Mouse (Mus musculus): ENCODE measurements around the gene Gsap.
"Not testable (repeated sequence)": the region's sequence is repeated elsewhere in the genome, so short reads cannot be mapped to it uniquely, and the experiment has no call there.

The Gsap gene

DNA sequence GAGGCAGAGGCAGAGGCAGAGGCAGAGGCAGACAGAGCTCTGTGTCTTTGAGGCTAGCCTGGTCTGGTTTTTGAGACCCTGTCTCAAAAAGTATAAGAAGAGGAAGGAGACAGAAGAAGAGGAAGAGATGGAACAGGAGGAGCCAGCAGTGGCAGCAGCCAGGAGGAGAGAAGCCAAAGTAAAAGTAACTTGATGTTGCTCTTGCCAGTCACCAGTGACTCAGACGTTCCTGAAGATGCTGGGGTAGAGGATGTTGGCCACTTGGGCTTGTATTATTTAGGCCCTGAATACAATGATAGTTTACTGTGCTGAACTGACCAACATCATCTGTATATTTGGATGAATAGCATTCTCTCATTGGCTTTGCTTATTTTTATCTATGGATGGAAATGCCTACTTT lies 142.5 kb downstream of the Gsap start:
- DNase-seq (ENCODE audit: low spot score), result no peak

DNA sequence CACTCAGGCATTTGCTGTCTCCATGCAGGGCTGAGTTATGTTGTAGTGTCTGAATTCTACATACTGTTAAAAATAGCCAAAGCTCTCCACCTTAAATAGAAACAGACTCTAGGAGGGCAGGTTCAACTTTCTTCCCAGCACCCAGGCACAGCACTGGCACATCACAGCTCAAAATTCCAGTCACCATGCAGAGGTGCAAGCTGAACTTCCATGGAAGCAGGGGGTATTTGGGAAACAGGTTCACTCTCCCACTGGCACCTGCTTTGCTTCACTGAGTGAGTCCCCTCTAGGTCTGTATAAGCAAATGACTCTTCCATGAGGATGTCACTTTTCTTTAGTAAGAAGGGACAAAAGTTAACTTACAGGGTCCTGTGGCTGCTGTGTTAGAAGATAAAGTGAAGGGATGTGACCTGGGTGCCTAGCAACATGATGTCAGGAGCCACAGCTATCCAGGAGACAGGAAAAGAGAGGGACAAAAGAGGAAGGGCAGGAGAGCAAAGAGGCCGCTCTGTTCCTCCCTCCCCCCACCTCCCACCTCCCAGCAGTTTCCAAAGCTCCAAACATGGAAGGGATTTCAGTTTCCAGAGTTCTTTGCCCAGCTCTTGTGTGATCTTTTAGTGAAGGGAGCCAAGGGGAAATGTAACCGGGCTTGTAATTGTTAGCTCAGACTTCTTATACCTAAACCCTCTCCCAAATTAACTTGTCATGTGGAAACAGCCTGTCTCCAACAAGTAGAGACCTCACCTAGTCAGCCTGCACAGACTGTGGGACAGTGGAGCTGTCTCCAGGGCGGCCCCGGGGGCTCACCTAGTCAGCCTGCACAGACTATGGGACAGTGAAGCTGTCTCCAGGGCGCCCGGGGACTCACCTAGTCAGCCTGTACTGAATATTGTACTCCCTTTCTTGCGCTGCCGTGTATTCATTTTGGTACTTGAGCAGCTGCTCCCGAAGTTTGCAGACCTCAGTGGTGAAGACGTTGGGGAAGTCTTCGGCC lies 143.9 kb downstream of the Gsap start:
- no peak for DNase-seq (ENCODE audit: low spot score)

DNA sequence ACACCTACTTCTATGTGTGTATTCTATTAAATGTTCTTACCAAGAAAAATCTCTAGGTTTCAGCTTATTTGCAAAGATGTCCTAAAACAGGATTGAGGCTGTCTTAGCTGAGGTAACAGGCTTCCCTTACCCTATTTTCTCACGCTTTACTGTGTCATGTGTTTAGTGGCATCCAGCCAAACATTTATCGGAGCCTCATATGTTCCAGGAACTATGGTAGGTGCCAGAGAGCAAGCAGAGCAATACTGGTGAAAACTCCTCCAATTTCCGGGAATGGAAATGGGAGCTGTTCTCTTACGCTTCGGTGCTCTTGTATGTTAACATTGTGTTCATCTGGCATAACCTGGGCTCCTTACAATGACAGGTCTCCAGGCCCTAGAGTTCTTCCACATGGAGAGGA lies 145.6 kb downstream of the Gsap start:
- no peak for DNase-seq (ENCODE audit: low spot score)

DNA sequence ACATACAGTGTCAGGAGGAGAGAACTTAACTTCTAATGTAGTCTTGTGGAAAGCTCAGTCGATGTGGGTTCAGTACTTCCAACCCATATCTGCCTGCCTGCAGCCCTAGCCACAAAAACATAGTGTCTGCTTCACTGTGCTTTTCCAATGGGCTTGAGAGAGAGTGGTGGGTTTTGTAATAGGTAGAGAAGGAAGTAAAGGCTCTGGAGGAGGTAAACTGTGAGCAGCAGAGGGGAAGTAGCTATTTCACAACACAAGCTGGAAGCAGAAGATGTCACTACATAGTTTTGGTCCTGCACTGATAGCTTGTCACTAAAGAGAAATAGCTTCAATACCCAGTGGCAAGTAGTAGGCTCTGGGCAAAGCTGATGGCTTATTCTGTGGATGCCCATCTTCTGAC lies 146.1 kb downstream of the Gsap start:
- no peak for DNase-seq (ENCODE audit: low spot score)

DNA sequence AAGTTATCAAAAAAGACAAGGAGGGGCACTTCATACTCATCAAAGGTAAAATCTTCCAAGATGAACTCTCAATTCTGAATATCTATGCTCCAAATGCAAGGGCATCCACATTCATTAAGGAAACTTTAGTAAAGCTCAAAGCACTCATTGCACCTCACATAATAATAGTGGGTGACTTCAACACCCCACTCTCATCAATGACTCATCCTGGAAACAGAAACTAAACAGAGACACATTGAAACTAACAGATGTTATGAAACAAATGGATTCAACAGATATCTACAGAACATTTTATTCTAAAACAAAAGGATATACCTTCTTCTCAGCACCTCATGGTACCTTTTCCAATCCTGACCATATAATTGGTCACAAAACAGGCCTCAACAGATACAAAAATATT lies 156.2 kb downstream of the Gsap start:
- not testable (repeated sequence) for DNase-seq (ENCODE audit: low spot score)

DNA sequence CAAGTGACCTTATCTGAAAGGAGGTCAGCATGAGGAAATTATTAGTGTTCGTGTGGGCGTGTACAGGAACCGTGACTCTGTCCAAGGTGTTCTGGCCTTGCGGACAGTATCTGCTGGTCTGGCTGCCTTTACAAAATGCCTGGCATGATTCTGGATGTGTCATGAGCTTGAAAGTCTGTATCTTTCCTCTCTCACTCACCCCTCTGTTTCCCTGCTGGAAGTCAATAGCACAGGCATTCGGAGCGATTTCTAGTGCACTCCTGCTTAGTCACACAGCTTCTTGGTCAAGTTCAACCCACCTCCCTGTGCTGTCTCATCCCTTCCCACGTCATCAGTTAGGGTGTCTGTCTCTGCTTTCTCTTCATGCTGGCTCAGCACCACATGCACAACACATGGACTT lies 162.3 kb downstream of the Gsap start:
- DNase-seq (ENCODE audit: low spot score), result no peak

DNA sequence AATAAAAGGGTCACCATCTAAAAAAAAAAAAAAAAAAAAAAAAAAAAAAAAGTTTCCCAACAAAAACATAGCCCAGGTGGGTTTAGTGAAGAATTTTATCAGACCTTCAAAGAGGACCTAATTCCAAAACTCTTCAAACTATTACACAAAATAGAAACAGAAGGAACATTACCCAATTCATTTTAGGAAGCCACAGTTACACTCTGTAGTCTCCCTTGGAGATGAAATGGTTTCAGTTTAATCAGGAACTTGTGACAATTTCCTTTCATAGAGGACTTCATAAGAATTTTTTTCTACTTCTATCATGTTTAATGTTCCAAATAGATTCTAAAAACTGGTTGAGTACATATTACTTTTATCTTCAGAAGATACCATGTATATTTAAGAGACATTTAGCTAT lies 165.6 kb downstream of the Gsap start:
- DNase-seq (ENCODE audit: low spot score), result no peak

DNA sequence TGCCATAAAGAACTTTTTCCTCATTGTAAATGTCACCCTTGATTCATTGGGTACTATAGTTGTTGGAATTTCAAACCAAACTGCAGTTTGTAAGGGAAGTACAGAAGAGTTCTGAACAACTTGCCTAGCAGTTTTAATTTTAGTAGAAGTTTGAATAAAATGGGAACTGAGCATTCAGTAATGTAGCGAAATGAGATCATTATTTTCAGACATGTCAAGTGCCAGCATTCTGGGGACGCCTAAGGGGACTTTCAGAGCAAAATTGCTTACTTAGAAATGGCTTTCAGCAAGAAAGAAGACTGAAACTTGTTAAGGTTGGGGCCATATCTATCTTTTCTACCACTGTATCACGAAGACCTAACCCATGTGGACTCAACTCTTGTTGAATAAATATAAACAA lies 172.6 kb downstream of the Gsap start:
- DNase-seq (ENCODE audit: low spot score), result no peak

DNA sequence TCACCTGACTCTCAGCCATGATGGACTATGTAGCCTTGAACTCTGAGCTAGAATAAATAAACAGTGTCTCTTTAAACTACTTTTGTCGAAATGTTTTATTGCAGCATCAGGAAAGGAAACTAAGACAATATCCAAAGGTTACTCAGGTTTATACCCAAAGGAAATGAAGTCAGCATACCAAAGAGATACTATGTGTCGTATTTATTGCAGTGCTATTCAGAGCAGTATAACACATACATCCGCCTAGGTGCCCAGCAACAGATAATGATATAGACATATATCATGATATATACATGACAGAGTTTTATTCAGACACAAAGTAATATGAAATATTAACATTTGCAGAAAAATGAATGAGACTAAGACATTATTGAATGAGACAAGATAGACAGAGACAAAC lies 177.3 kb downstream of the Gsap start:
- no peak for DNase-seq (ENCODE audit: low spot score)

All from layer of hippocampus, adult 11-12 months (tissue).